Mouse (Mus musculus) layer of hippocampus, adult 11-12 months (tissue): ENCODE measurements around the gene Hist1h3a.
"Not testable (repeated sequence)": the region's sequence is repeated elsewhere in the genome, so short reads cannot be mapped to it uniquely, and the experiment has no call there.

Experiments used
- DNase-seq: peaks from one replicate; pipeline ENCODE4 v3.0.0; 2022; ENCODE audit warnings: low spot score

Hist1h3a gene

GRCm38 (mm10) chr13:23740910-23741309 lies 21.3 kb downstream of the Hist1h3a start:
- no peak for DNase-seq

GRCm38 (mm10) chr13:23740256-23740840 lies 21.8 kb downstream of the Hist1h3a start:
- no peak for DNase-seq

GRCm38 (mm10) chr13:23739922-23740252 lies 22.3 kb downstream of the Hist1h3a start:
- no peak for DNase-seq

GRCm38 (mm10) chr13:23739069-23739921 lies 22.9 kb downstream of the Hist1h3a start:
- peak; percentile 96 for DNase-seq

GRCm38 (mm10) chr13:23738677-23739068 lies 23.5 kb downstream of the Hist1h3a start, which contains the start of gene Hist1h1c:
Hist1h1c (plus strand) TSS chr13:23738808.
- DNase-seq, result peak; percentile 89

GRCm38 (mm10) chr13:23738041-23738440 lies 24.1 kb downstream of the Hist1h3a start:
- no peak for DNase-seq

GRCm38 (mm10) chr13:23737091-23737490 lies 25.1 kb downstream of the Hist1h3a start:
- no peak for DNase-seq

GRCm38 (mm10) chr13:23732156-23732804 lies 29.9 kb downstream of the Hist1h3a start:
- DNase-seq, result peak; percentile 45

GRCm38 (mm10) chr13:23730479-23730878 lies 31.7 kb downstream of the Hist1h3a start:
- DNase-seq, result no peak

- no peak for DNase-seq
These were observed 32.5 kb downstream of the Hist1h3a start for GRCm38 (mm10) chr13:23729706-23730105.

GRCm38 (mm10) chr13:23729192-23729525 lies 33.0 kb downstream of the Hist1h3a start:
- DNase-seq, result no peak

- no peak for DNase-seq
These were observed 33.6 kb downstream of the Hist1h3a start for GRCm38 (mm10) chr13:23728472-23729191.

- no peak for DNase-seq
These were observed 37.0 kb downstream of the Hist1h3a start for GRCm38 (mm10) chr13:23725213-23725612.

GRCm38 (mm10) chr13:23724239-23724638 lies 37.9 kb downstream of the Hist1h3a start:
- no peak for DNase-seq

GRCm38 (mm10) chr13:23717593-23718245 lies 44.5 kb downstream of the Hist1h3a start:
- not testable (repeated sequence) for DNase-seq

GRCm38 (mm10) chr13:23717176-23717575 lies 45.0 kb downstream of the Hist1h3a start:
- DNase-seq, result no peak

GRCm38 (mm10) chr13:23716261-23717042 lies 45.7 kb downstream of the Hist1h3a start:
- no peak for DNase-seq
